Mouse (Mus musculus) liver, postnatal 0 days (tissue): Measurements from ENCODE around the gene Hist2h3b.

Experiments used
- CTCF ChIP-seq: sonication (generic); IDR thresholded peaks from 2 replicates; pipeline ENCODE4 v1.5.1; 2016; ENCODE audit warnings: antibody characterized with exemption, low read depth
- EP300 ChIP-seq: IDR thresholded peaks from 2 replicates; pipeline ENCODE4 v1.6.1; 2016; ENCODE audit warnings: antibody characterized with exemption, low read depth, mild to moderate bottlenecking

GRCm38 (mm10) chr3:96293368-96293767 is 24.9 kb downstream of the Hist2h3b start:
- TF ChIP-seq CTCF (no peak), EP300 (no peak)
